Mouse (Mus musculus) liver, embryonic 12.5 days (tissue): ENCODE results near the gene Amacr. TPM values are rescaled to one million over a fixed set of nuclear protein-coding genes. Genes with fewer than 3 reads are reported as not detected.

Experiments
- ATAC-seq: fragments of 200-750 bp; cut with Nextera tagmentation; 2 replicates; pipeline ENCODE4 v1.8.0; 2017; ENCODE audit warnings: moderate number of reproducible peaks, mild to moderate bottlenecking, moderate library complexity
- H3K27ac ChIP-seq: fragments of 300-500 bp; sonication (generic); 2 replicates; pipeline ENCODE4 v1.5.1; 2016; ENCODE audit warnings: mild to moderate bottlenecking
- H3K27me3 ChIP-seq: fragments of 300-500 bp; sonication (generic); replicated peaks from 2 replicates; pipeline ENCODE4 v1.6.1; 2016; ENCODE audit warnings: mild to moderate bottlenecking, moderate library complexity
- H3K36me3 ChIP-seq: fragments of 300-500 bp; sonication (generic); 2 replicates; pipeline ENCODE4 v1.6.1; 2016; ENCODE audit warnings: mild to moderate bottlenecking, moderate library complexity
- H3K4me1 ChIP-seq: fragments of 300-500 bp; sonication (generic); 2 replicates; pipeline ENCODE4 v1.6.1; 2016
- H3K4me2 ChIP-seq: fragments of 300-500 bp; sonication (generic); 2 replicates; pipeline ENCODE4 v1.6.1; 2016; ENCODE audit warnings: mild to moderate bottlenecking, moderate library complexity
- H3K4me3 ChIP-seq: fragments of 300-500 bp; sonication (generic); 2 replicates; pipeline ENCODE4 v1.5.1; 2016; ENCODE audit warnings: mild to moderate bottlenecking, moderate library complexity
- H3K9ac ChIP-seq: fragments of 300-500 bp; sonication (generic); 2 replicates; pipeline ENCODE4 v1.6.1; 2016; ENCODE audit warnings: mild to moderate bottlenecking, moderate library complexity
- H3K9me3 ChIP-seq: fragments of 300-500 bp; sonication (generic); replicated peaks from 2 replicates; pipeline ENCODE4 v1.6.1; 2016; ENCODE audit warnings: mild to moderate bottlenecking, moderate library complexity
- whole genome bisulfite sequencing: fragments of 180-500 bp; shearing (Covaris S2); methylation state at CpG from one replicate; pipeline ENCODE4 v1.1.7; 2016; ENCODE audit not compliant: insufficient replicate concordance; 5-methylcytosine and 5-hydroxymethylcytosine counted together
- polyA plus RNA-seq: library from polyadenylated mRNA; unstranded; fragments of >200 nt; fragmentation: Nextera tagmentation; extraction: Ambion mirVana; gene quantifications from 2 replicates; pipeline ENCODE4 v1.2.1, GENCODE M21; 2016

The Amacr gene
- polyA plus RNA-seq: 10.7 and 13.7 TPM in 2 replicates

GRCm38 (mm10) chr15:10981377-10982063 is at the start of gene Amacr:
Gene Amacr (plus strand): TSS chr15:10981756.
- peak within 1 kb of the TSS; percentile 76 for H3K27ac ChIP-seq
- WGBS: under 1% methylated on average over 52 of the region's 52 CpGs
- H3K36me3 ChIP-seq: no peaks in the 10 kb centered on the region; the same call in 1 of the 2 replicates
- H3K4me3 ChIP-seq: peak within 1 kb of the TSS; percentile 72
- peak; percentile 99 for ATAC-seq
- no peaks in the 10 kb centered on the region for H3K9me3 ChIP-seq
- H3K4me1 ChIP-seq: peaks cover 17% of the 10 kb centered on the region
- H3K4me2 ChIP-seq: peak within 1 kb of the TSS; percentile 82
- H3K9ac ChIP-seq: peak within 1 kb of the TSS; percentile 77
- H3K27me3 ChIP-seq: no peaks in the 10 kb centered on the region

- H3K27me3 ChIP-seq: no peaks in the 10 kb centered on the region
- no peak overlapping the region for H3K4me2 ChIP-seq
- no peak overlapping the region for H3K4me3 ChIP-seq
- no peak overlapping the region for H3K27ac ChIP-seq
- H3K4me1 ChIP-seq: no peaks in the 10 kb centered on the region
- whole genome bisulfite sequencing: 7% methylated on average over 1 of the region's 1 CpGs
- no peaks in the 10 kb centered on the region for H3K36me3 ChIP-seq
- no peak overlapping the region for H3K9ac ChIP-seq
- no peak for ATAC-seq
- H3K9me3 ChIP-seq: no peaks in the 10 kb centered on the region
Observed at GRCm38 (mm10) chr15:10933930-10934329, 47.6 kb upstream of the Amacr start.

- no peak for ATAC-seq
- H3K9me3 ChIP-seq: no peaks in the 10 kb centered on the region
- H3K4me1 ChIP-seq: no peaks in the 10 kb centered on the region
- H3K36me3 ChIP-seq: no peaks in the 10 kb centered on the region
- no peak overlapping the region for H3K27ac ChIP-seq
- H3K4me2 ChIP-seq: no peak overlapping the region
- no peaks in the 10 kb centered on the region for H3K27me3 ChIP-seq
- no peak overlapping the region for H3K9ac ChIP-seq
- no peak overlapping the region for H3K4me3 ChIP-seq
- WGBS: 66% methylated on average over 15 of the region's 15 CpGs
Observed at GRCm38 (mm10) chr15:10940148-10941108, 41.1 kb upstream of the Amacr start.

- Histone ChIP-seq H3K4me3 (no peak overlapping the region), H3K4me2 (no peak overlapping the region), H3K9me3 (no peaks in the 10 kb centered on the region), H3K27me3 (no peaks in the 10 kb centered on the region), H3K36me3 (no peaks in the 10 kb centered on the region), H3K27ac (no peak overlapping the region), H3K9ac (no peak overlapping the region), H3K4me1 (no peaks in the 10 kb centered on the region)
- ATAC-seq: no peak
- WGBS: 65% methylated on average over 6 of the region's 6 CpGs
Observed at GRCm38 (mm10) chr15:10941901-10942300, 39.7 kb upstream of the Amacr start.

GRCm38 (mm10) chr15:10947852-10948251 is 33.7 kb upstream of the Amacr start:
- no peak for ATAC-seq
- Histone ChIP-seq H3K4me1 (no peaks in the 10 kb centered on the region), H3K27ac (no peak overlapping the region), H3K36me3 (no peaks in the 10 kb centered on the region), H3K9me3 (no peaks in the 10 kb centered on the region), H3K4me3 (no peak overlapping the region), H3K4me2 (no peak overlapping the region), H3K9ac (no peak overlapping the region), H3K27me3 (peaks cover 15% of the 10 kb centered on the region; the same call in 1 of the 2 replicates)
- 65% methylated on average over 1 of the region's 1 CpGs for WGBS

- no peak within 1 kb of the TSS for H3K27ac ChIP-seq
- H3K27me3 ChIP-seq: peaks cover 15% of the 10 kb centered on the region; the same call in 1 of the 2 replicates
- no peak within 1 kb of the TSS for H3K4me3 ChIP-seq
- ATAC-seq: no peak
- H3K4me1 ChIP-seq: no peaks in the 10 kb centered on the region
- WGBS: 74% methylated on average over 23 of the region's 23 CpGs
- no peak within 1 kb of the TSS for H3K4me2 ChIP-seq
- no peak within 1 kb of the TSS for H3K9ac ChIP-seq
- H3K9me3 ChIP-seq: no peaks in the 10 kb centered on the region
- H3K36me3 ChIP-seq: no peaks in the 10 kb centered on the region
Observed at GRCm38 (mm10) chr15:10951951-10952759, 29.4 kb upstream of the Amacr start, which contains the start of gene C1qtnf3. Gene C1qtnf3 (plus strand): TSS chr15:10952332.

- no peaks in the 10 kb centered on the region for H3K36me3 ChIP-seq
- no peaks in the 10 kb centered on the region for H3K4me1 ChIP-seq
- H3K9me3 ChIP-seq: no peaks in the 10 kb centered on the region
- H3K4me2 ChIP-seq: no peak overlapping the region
- H3K9ac ChIP-seq: no peak overlapping the region
- H3K4me3 ChIP-seq: no peak overlapping the region
- ATAC-seq: no peak
- no peak overlapping the region for H3K27ac ChIP-seq
- WGBS: 52% methylated on average over 4 of the region's 4 CpGs
- peaks cover 15% of the 10 kb centered on the region; the same call in 1 of the 2 replicates for H3K27me3 ChIP-seq
Observed at GRCm38 (mm10) chr15:10952760-10953305, 28.7 kb upstream of the Amacr start.

- Histone ChIP-seq H3K4me3 (no peak overlapping the region), H3K9ac (no peak overlapping the region), H3K36me3 (no peaks in the 10 kb centered on the region), H3K9me3 (no peaks in the 10 kb centered on the region), H3K4me1 (no peaks in the 10 kb centered on the region), H3K27me3 (peaks cover 15% of the 10 kb centered on the region; the same call in 1 of the 2 replicates), H3K27ac (no peak overlapping the region), H3K4me2 (no peak overlapping the region)
- ATAC-seq: no peak
- 5% methylated on average over 1 of the region's 1 CpGs for WGBS
Observed at GRCm38 (mm10) chr15:10953465-10953864, 28.1 kb upstream of the Amacr start.

GRCm38 (mm10) chr15:10954381-10955016 is 27.1 kb upstream of the Amacr start:
- Histone ChIP-seq H3K4me2 (no peak overlapping the region), H3K4me1 (no peaks in the 10 kb centered on the region), H3K4me3 (no peak overlapping the region), H3K36me3 (no peaks in the 10 kb centered on the region), H3K9ac (no peak overlapping the region), H3K27me3 (peaks cover 15% of the 10 kb centered on the region; the same call in 1 of the 2 replicates), H3K9me3 (no peaks in the 10 kb centered on the region), H3K27ac (no peak overlapping the region)
- 64% methylated on average over 6 of the region's 6 CpGs for WGBS
- no peak for ATAC-seq

- WGBS: 52% methylated on average over 5 of the region's 5 CpGs
- H3K27ac ChIP-seq: no peak overlapping the region
Observed at GRCm38 (mm10) chr15:10955156-10955555, 26.4 kb upstream of the Amacr start.

GRCm38 (mm10) chr15:10956706-10957105 is 24.9 kb upstream of the Amacr start:
- 61% methylated on average over 3 of the region's 3 CpGs for WGBS
- no peak overlapping the region for H3K4me2 ChIP-seq
- ATAC-seq: no peak
- H3K9me3 ChIP-seq: no peaks in the 10 kb centered on the region
- H3K4me3 ChIP-seq: no peak overlapping the region
- peaks cover 9% of the 10 kb centered on the region; the same call in 1 of the 2 replicates for H3K27me3 ChIP-seq
- no peaks in the 10 kb centered on the region for H3K36me3 ChIP-seq
- no peak overlapping the region for H3K27ac ChIP-seq
- H3K9ac ChIP-seq: no peak overlapping the region
- no peaks in the 10 kb centered on the region for H3K4me1 ChIP-seq

More at GRCm38 (mm10) chr15:10955156-10955555, 26.4 kb upstream of the Amacr start:
- no peak for ATAC-seq
- H3K36me3 ChIP-seq: no peaks in the 10 kb centered on the region
- H3K27me3 ChIP-seq: peaks cover 15% of the 10 kb centered on the region; the same call in 1 of the 2 replicates
- no peak overlapping the region for H3K9ac ChIP-seq
- no peak overlapping the region for H3K4me2 ChIP-seq
- no peaks in the 10 kb centered on the region for H3K4me1 ChIP-seq
- no peak overlapping the region for H3K4me3 ChIP-seq
- no peaks in the 10 kb centered on the region for H3K9me3 ChIP-seq
